Mouse (Mus musculus): Measurements from ENCODE around the gene Il31. TPM values are rescaled to one million over a fixed set of nuclear protein-coding genes. Genes with fewer than 3 reads are reported as not detected.

Il31 gene
- polyA plus RNA-seq (2014; fragmentation: Nextera tagmentation; extraction: Ambion mirVana) = not detected in 2 replicates

DNA sequence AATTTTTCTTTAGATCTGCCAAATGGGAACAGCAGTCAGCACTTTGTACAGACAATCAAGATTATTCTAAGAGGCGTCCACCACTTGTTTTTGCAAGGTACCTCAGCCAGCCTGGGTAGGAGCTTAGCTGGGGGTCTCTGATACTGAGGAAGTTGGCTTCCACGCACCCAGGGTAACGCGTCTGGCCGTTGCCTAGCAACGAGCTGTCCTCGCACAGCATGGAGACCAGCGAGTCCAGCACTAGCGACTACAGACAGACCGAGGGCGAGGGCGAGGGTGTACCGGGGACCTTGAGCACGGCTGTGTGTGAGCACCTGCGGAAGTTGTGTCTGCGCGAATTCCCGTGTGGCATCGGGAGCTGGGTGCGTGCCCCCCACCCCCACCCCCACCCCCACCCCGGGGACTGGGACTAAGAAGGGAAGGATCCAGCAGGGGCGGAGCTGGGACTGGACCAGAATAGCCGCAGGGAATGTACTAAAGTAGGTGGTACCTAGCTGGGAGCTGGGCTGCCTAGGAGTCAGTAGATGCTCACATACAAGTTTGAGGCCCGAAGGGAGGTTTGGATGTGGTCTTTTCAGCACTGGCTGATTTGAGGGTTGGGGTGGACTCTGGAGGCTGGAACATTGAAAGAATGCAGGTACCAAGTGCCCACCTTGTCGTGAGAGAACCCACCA is at the start of gene Il31, which contains the start of gene Lrrc43:
Gene Il31, minus strand, starts transcription at position 378 of the 674 bp plus-strand sequence.
Gene Lrrc43, plus strand, starts transcription at position 194 of the 674 bp plus-strand sequence.
- Histone ChIP-seq H3K4me1 (ENCODE audit: control insufficient read depth, insufficient read depth, low read length) (peaks cover 6% of the 10 kb centered on the region; the same call in 1 of the 2 replicates), H3K36me3 (ENCODE audit: control insufficient read depth, insufficient read depth, low read length) (no peaks in the 10 kb centered on the region), H3K27me3 (ENCODE audit: control insufficient read depth, insufficient read depth, low read length) (no peaks in the 10 kb centered on the region), H3K9me3 (ENCODE audit: control insufficient read depth, low read length) (no peaks in the 10 kb centered on the region), H3K27ac (replicated peaks; ENCODE audit: low read depth, low read length) (no peak within 1 kb of the TSS), H3K4me2 (ENCODE audit: low read length) (peak within 1 kb of the TSS; percentile 55), H3K9ac (replicated peaks; ENCODE audit: low read length) (no peak within 1 kb of the TSS), H3K4me3 (replicated peaks; ENCODE audit: low read depth, low read length) (0 out of 2 replicates have a peak within 1 kb of the TSS, but pooled peaks have one; percentile 10)
- no peak; the same call in 1 of the 2 replicates for ATAC-seq (ENCODE audit: low FRiP score, low TSS enrichment)
- 6% methylated on average over 25 of the region's 25 CpGs for WGBS
- peak; percentile 83 for DNase-seq

- Histone ChIP-seq H3K4me1 (ENCODE audit: control insufficient read depth, insufficient read depth, low read length) (no peaks in the 10 kb centered on the region), H3K9me3 (ENCODE audit: control insufficient read depth, low read length) (no peaks in the 10 kb centered on the region), H3K4me3 (replicated peaks; ENCODE audit: low read depth, low read length) (no peak overlapping the region), H3K9ac (replicated peaks; ENCODE audit: low read length) (no peak overlapping the region), H3K4me2 (ENCODE audit: low read length) (no peak overlapping the region), H3K27me3 (ENCODE audit: control insufficient read depth, insufficient read depth, low read length) (no peaks in the 10 kb centered on the region), H3K27ac (replicated peaks; ENCODE audit: low read depth, low read length) (no peak overlapping the region), H3K36me3 (ENCODE audit: control insufficient read depth, insufficient read depth, low read length) (peaks cover 86% of the 10 kb centered on the region)
- WGBS = 96% methylated on average over 10 of the region's 10 CpGs
- no peak for ATAC-seq (ENCODE audit: low FRiP score, low TSS enrichment)
- no peak for DNase-seq
Measured at GRCm38 (mm10) chr5:123533801-123534200, 44.5 kb upstream of the Il31 start.

- Histone ChIP-seq H3K4me2 (ENCODE audit: low read length) (no peak overlapping the region), H3K9ac (replicated peaks; ENCODE audit: low read length) (no peak overlapping the region), H3K9me3 (ENCODE audit: control insufficient read depth, low read length) (no peaks in the 10 kb centered on the region), H3K27me3 (ENCODE audit: control insufficient read depth, insufficient read depth, low read length) (no peaks in the 10 kb centered on the region), H3K4me3 (replicated peaks; ENCODE audit: low read depth, low read length) (no peak overlapping the region), H3K4me1 (ENCODE audit: control insufficient read depth, insufficient read depth, low read length) (no peaks in the 10 kb centered on the region), H3K27ac (replicated peaks; ENCODE audit: low read depth, low read length) (no peak overlapping the region), H3K36me3 (ENCODE audit: control insufficient read depth, insufficient read depth, low read length) (peaks cover 79% of the 10 kb centered on the region)
- no peak for DNase-seq
- 92% methylated on average over 8 of the region's 8 CpGs for WGBS
- ATAC-seq (ENCODE audit: low FRiP score, low TSS enrichment) = no peak
Measured at GRCm38 (mm10) chr5:123530056-123530455, 40.8 kb upstream of the Il31 start.

DNA sequence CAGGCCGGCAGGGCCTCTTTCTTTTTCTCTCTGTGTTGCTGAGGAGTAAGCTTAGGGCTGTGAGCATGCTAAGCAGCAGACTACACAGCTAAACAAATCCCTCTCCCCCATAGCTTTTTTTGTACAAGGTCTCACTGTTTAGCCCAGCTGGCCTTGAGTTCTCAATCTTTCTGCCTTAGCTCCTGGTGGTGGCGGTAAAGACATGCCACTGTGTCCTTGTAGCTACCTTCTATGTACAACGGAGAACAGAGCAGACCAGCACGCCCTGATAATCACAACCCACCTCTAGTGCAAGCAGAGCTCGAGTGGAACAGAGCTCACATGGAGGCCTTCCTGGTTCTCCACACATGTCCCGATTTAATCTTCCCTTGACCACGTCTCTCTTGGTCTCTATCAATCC is 39.4 kb upstream of the Il31 start:
- H3K4me2 ChIP-seq (ENCODE audit: low read length) = no peak overlapping the region
- H3K9ac ChIP-seq (replicated peaks; ENCODE audit: low read length) = no peak overlapping the region
- no peaks in the 10 kb centered on the region for H3K9me3 ChIP-seq (ENCODE audit: control insufficient read depth, low read length)
- no peak overlapping the region for H3K27ac ChIP-seq (replicated peaks; ENCODE audit: low read depth, low read length)
- DNase-seq (no peak), ATAC-seq (ENCODE audit: low FRiP score, low TSS enrichment) (no peak)
- no peak overlapping the region for H3K4me3 ChIP-seq (replicated peaks; ENCODE audit: low read depth, low read length)
- peaks cover 66% of the 10 kb centered on the region for H3K36me3 ChIP-seq (ENCODE audit: control insufficient read depth, insufficient read depth, low read length)
- 79% methylated on average over 7 of the region's 7 CpGs for WGBS
- H3K4me1 ChIP-seq (ENCODE audit: control insufficient read depth, insufficient read depth, low read length) = no peaks in the 10 kb centered on the region
- no peaks in the 10 kb centered on the region for H3K27me3 ChIP-seq (ENCODE audit: control insufficient read depth, insufficient read depth, low read length)

GRCm38 (mm10) chr5:123525916-123526495 is 36.7 kb upstream of the Il31 start:
- Histone ChIP-seq H3K27me3 (ENCODE audit: control insufficient read depth, insufficient read depth, low read length) (no peaks in the 10 kb centered on the region), H3K4me2 (ENCODE audit: low read length) (no peak overlapping the region), H3K9me3 (ENCODE audit: control insufficient read depth, low read length) (no peaks in the 10 kb centered on the region), H3K4me3 (replicated peaks; ENCODE audit: low read depth, low read length) (no peak overlapping the region), H3K27ac (replicated peaks; ENCODE audit: low read depth, low read length) (no peak overlapping the region), H3K4me1 (ENCODE audit: control insufficient read depth, insufficient read depth, low read length) (peaks cover 7% of the 10 kb centered on the region; the same call in 1 of the 2 replicates), H3K9ac (replicated peaks; ENCODE audit: low read length) (no peak overlapping the region), H3K36me3 (ENCODE audit: control insufficient read depth, insufficient read depth, low read length) (peaks cover 40% of the 10 kb centered on the region)
- WGBS = 90% methylated on average over 9 of the region's 9 CpGs
- DNase-seq = no peak
- ATAC-seq (ENCODE audit: low FRiP score, low TSS enrichment) = no peak

GRCm38 (mm10) chr5:123525281-123525680 is 36.0 kb upstream of the Il31 start, which contains the start of gene Gm49027:
TSS of gene Gm49027 (minus strand) at chr5:123525488.
- H3K27ac ChIP-seq (replicated peaks; ENCODE audit: low read depth, low read length) = peak within 1 kb of the TSS; percentile 83
- peak within 1 kb of the TSS; percentile 97 for H3K4me3 ChIP-seq (replicated peaks; ENCODE audit: low read depth, low read length)
- H3K9ac ChIP-seq (replicated peaks; ENCODE audit: low read length) = peak within 1 kb of the TSS; percentile 51
- H3K9me3 ChIP-seq (ENCODE audit: control insufficient read depth, low read length) = no peaks in the 10 kb centered on the region
- ATAC-seq (ENCODE audit: low FRiP score, low TSS enrichment) = no peak
- H3K36me3 ChIP-seq (ENCODE audit: control insufficient read depth, insufficient read depth, low read length) = peaks cover 33% of the 10 kb centered on the region
- WGBS = 85% methylated on average over 7 of the region's 7 CpGs
- no peaks in the 10 kb centered on the region for H3K27me3 ChIP-seq (ENCODE audit: control insufficient read depth, insufficient read depth, low read length)
- peak within 1 kb of the TSS; percentile 94 for H3K4me2 ChIP-seq (ENCODE audit: low read length)
- peaks cover 7% of the 10 kb centered on the region; the same call in 1 of the 2 replicates for H3K4me1 ChIP-seq (ENCODE audit: control insufficient read depth, insufficient read depth, low read length)
- DNase-seq = no peak

GRCm38 (mm10) chr5:123524393-123524750 is 35.1 kb upstream of the Il31 start:
- H3K27ac ChIP-seq (replicated peaks; ENCODE audit: low read depth, low read length) = peak overlapping the region; percentile 83
- peaks cover 29% of the 10 kb centered on the region for H3K36me3 ChIP-seq (ENCODE audit: control insufficient read depth, insufficient read depth, low read length)
- DNase-seq (no peak), ATAC-seq (ENCODE audit: low FRiP score, low TSS enrichment) (peak; percentile 92)
- H3K27me3 ChIP-seq (ENCODE audit: control insufficient read depth, insufficient read depth, low read length) = no peaks in the 10 kb centered on the region
- peak overlapping the region; percentile 94 for H3K4me2 ChIP-seq (ENCODE audit: low read length)
- peak overlapping the region; percentile 97 for H3K4me3 ChIP-seq (replicated peaks; ENCODE audit: low read depth, low read length)
- H3K9ac ChIP-seq (replicated peaks; ENCODE audit: low read length) = peak overlapping the region; percentile 51
- 0% methylated on average over 24 of the region's 27 CpGs for WGBS
- H3K4me1 ChIP-seq (ENCODE audit: control insufficient read depth, insufficient read depth, low read length) = peaks cover 7% of the 10 kb centered on the region; the same call in 1 of the 2 replicates
- no peaks in the 10 kb centered on the region for H3K9me3 ChIP-seq (ENCODE audit: control insufficient read depth, low read length)

DNA sequence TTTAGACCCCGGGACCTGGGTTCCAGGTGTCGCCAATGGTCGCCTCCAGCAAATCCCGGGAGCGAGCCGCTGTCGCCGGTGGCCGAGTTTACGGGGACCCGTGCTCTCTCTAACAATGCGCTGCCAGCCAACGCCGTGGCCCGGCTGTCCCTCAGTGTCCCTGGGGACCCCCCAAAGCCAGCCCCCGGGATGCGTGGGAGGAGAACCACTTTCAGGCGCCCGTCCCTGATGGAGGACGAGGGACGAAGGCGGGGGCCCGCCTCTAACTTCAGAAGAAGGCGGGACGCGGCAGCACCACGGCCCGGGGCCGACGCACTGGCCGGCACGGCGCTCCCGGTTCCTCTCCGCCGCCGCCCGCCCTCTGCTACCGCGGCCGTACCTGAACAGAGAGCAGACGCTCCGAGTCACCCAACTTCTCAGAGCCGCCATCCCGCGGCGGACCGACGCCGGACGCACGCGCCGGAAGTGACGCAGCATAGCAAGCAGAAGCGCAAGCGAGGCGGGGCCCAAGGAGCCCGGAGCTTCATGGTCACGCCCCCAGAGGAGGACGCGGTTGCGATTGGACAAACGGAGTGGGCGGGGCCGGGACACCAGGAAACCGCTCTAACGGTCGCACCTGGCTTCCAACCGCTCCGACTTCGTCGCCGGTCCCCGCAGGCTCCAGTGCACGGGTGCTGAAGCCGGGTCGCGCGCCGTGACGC is 34.6 kb upstream of the Il31 start, which contains the start of gene Diablo:
Gene Diablo, minus strand, starts transcription at position 485 of the 701 bp plus-strand sequence.
- peaks cover 27% of the 10 kb centered on the region for H3K36me3 ChIP-seq (ENCODE audit: control insufficient read depth, insufficient read depth, low read length)
- no peaks in the 10 kb centered on the region for H3K9me3 ChIP-seq (ENCODE audit: control insufficient read depth, low read length)
- peak within 1 kb of the TSS; percentile 83 for H3K27ac ChIP-seq (replicated peaks; ENCODE audit: low read depth, low read length)
- H3K4me2 ChIP-seq (ENCODE audit: low read length) = peak within 1 kb of the TSS; percentile 94
- peak; percentile 100 for DNase-seq
- H3K27me3 ChIP-seq (ENCODE audit: control insufficient read depth, insufficient read depth, low read length) = no peaks in the 10 kb centered on the region
- ATAC-seq (ENCODE audit: low FRiP score, low TSS enrichment) = peak; percentile 98
- peak within 1 kb of the TSS; percentile 97 for H3K4me3 ChIP-seq (replicated peaks; ENCODE audit: low read depth, low read length)
- H3K4me1 ChIP-seq (ENCODE audit: control insufficient read depth, insufficient read depth, low read length) = peaks cover 7% of the 10 kb centered on the region; the same call in 1 of the 2 replicates
- WGBS = under 1% methylated on average over 82 of the region's 82 CpGs
- peak within 1 kb of the TSS; percentile 73 for H3K9ac ChIP-seq (replicated peaks; ENCODE audit: low read length)
